Mouse (Mus musculus) left cerebral cortex, adult 8-10 months (tissue): Measurements from ENCODE around the gene Tekt1. TPM values are rescaled to one million over a fixed set of nuclear protein-coding genes. Genes with fewer than 3 reads are reported as not detected.

Source experiments
- DNase-seq, 2 experiments: peaks; one replicate each; pipeline ENCODE4 v3.0.0; 2022; ENCODE audit warnings: low spot score in 2 of 2
- total RNA-seq, 4 experiments: library from RNA; stranded (reverse); gene quantifications; 2 replicates each; pipeline ENCODE4 v1.2.4; 2022

Gene Tekt1
- 1 to 10 TPM; 1.3 to 3.5 (median 2.5) TPM for total RNA-seq

- DNase-seq, result no peak
These were observed at the start of gene Tekt1 for GRCm38 (mm10) chr11:72362347-72362741. Gene Tekt1 (minus strand): TSS chr11:72362442.

GRCm38 (mm10) chr11:72411945-72412344 lies 49.7 kb upstream of the Tekt1 start:
- DNase-seq, result no peak

DNA sequence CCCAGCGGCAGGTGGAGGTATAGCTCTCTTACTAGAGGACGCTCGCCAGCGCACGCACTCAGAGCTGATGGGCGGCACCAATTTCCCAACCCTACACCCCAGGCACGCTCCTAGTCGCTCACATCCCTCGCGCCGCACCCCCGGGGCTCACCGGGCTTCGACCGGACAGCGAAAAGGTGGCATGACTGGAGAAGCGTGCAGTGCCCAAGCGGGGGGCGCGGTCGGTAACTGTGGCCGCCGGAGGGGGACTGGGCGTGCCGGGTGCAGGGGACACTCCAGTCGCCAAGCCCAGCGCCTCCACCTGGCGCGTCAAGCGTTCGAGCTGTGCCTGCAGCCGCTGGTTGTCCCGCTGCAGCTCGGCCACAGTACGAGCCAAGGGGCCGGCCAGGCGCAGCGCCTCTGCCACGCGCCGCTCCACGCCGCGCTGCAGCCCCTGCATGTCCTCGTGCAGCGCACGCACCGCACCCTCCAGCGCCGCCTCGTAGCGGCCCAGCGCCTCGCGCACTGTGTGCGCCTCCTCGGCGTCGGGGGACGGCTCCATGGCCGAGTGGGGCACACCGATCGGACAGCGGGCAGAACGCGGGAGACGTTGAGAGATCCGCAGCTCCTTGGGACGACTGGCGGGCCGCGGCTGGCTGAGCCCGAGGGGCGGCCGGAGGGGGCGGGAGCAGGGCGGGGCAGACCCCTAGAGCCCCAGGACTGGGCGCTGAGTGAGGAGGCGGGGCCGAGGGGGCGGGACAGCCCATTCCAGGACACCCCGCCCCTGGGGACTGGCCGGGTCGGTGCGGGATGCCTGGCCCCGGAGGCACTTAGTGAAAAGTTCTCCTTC lies 49.1 kb upstream of the Tekt1 start, which contains the start of gene Smtnl2:
Gene Smtnl2, minus strand, starts transcription at position 621 of the 829 bp plus-strand sequence.
- peak in 1 of 2 experiments; percentile 18 for DNase-seq

DNA sequence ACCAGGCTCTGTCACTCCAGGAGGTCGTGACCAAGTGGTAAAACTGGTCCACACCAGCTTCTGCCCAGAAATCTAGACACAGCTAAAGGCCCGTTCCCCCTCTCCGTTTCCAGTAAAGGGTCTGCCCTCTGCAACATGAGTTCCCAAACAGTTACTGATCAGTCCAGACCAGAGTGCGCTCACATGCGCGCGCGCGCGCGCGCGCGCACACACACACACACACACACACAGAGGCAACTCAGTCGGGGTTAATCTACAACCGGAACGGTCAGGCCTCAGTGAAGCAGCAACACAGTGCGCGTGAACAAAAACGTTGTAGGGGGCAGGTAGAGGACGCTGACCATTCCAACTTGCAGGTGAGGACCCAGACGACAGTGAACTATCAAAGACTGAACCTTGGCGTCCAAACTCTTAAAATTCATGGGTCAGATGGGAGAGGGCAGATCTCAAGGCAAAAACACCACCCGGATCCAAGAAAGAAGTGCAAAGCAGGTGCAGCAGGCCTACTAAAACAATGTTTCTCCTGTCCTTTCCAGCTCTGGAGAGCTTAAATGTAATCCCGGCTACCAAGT lies 48.4 kb upstream of the Tekt1 start:
- DNase-seq, result no peak

DNA sequence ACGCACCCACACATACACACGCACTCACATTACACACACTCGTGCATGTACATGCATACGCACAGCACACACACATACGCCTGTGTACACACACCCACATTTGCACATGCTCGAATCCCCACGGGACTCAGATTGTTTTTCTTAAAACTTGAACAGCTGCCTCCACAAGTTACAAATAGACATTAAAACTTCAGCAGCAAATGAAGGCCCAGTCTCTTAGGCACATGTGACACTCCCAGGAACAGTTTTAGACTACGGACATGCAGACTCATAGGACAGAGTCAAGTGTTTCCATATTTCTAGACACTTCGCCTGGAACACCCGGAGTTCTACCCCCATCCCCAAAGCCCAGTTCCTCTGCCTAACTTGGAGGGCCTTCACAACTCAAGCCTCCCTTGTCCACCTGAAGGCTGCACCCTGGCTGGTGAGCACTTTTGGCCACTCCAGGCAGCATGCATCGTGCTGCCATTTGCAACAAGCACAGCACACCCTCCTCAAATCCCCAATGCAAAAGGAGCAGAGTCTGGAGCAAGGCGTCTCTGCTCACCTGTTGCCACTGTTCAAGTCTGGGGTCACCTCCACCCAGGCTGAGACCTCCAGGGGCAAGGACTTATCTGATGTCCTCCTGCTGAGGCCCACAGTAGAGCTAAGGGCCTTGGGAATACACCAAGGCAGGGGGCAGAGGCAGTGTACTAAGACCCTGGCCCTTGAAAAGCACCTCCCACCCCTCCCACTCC lies 47.6 kb upstream of the Tekt1 start:
- no peak for DNase-seq

GRCm38 (mm10) chr11:72408451-72409170 lies 46.4 kb upstream of the Tekt1 start:
- no peak for DNase-seq

DNA sequence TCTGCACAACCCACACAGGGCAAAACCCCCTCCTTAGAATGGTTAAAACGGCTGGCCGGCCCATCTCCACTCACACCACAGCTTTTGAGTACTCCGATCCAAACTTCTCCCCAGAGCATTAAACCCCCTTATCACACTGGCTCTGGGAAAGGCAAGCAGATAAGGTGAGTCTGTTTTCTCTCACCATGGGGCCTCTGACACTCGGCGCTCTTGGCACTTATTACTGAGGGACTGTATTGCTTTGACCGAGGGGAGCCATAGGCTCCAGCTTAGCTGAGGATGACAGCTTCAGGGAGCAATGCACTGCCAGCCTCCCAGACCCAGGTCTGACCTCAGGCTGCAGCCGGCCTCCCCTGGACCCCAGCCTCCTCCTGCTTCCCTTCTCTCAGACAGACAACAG lies 45.3 kb upstream of the Tekt1 start:
- no peak for DNase-seq

GRCm38 (mm10) chr11:72407081-72407480 lies 44.8 kb upstream of the Tekt1 start:
- no peak for DNase-seq

- no peak for DNase-seq
These were observed 43.9 kb upstream of the Tekt1 start for GRCm38 (mm10) chr11:72406079-72406675.

GRCm38 (mm10) chr11:72405532-72405931 lies 43.3 kb upstream of the Tekt1 start:
- no peak for DNase-seq

- no peak for DNase-seq
These were observed 40.7 kb upstream of the Tekt1 start for GRCm38 (mm10) chr11:72402969-72403368.

GRCm38 (mm10) chr11:72402017-72402416 lies 39.8 kb upstream of the Tekt1 start:
- DNase-seq, result no peak

GRCm38 (mm10) chr11:72401068-72401467 lies 38.8 kb upstream of the Tekt1 start:
- no peak for DNase-seq

DNA sequence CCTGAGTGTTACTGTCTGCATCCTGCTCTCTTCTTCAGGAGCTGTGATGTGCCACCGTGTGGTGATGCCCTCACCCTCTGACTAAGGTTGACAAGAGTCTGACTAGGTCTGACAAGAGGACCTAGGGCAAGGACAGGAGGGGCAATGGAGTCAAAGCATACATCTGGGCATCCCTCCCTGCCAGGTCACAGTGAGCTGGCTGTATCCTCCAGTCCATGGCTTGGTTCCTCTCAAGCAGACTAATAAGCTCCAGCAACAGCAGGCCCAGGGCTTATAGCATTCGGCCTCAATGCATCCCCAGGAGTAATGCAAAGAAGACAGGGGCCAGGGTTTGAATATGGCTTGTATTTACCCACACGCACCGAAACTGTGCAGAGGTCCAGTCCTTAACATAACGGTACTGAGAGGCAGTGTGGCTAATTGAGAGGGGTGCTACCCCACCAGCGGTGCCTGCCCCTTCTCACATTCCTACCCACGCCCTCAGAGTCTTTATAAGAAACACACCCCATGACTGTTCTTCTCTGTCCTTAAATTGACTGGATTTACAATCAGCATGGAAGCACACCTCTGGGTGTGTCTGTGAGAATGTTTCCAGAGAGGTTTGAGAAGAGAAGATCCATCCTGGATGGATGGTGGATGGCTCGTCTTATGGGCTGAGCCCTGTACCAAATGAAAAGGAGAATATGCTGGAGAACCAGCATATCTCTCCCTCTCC lies 35.7 kb upstream of the Tekt1 start:
- DNase-seq, result no peak

- DNase-seq, result no peak
These were observed 34.8 kb upstream of the Tekt1 start for GRCm38 (mm10) chr11:72397072-72397471.

DNA sequence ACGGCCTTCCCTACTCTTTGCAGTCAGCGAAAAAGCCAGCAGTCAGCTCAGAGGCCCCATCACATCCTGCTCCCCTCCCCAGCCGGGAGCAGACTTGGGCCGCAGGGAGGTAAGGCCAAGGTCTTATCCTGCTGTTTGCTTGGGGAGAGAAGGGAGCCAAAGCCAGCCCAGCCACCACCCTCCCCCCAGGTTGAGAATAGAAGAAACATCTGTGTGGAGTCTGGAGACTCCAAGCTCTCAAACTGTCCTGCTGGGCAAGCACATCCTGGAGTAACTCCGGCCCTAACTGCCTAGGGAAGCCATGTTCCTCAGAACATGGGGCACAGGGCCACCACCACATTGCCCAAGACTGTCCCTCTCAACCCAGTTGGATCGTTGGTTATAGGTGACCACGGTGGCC lies 34.4 kb upstream of the Tekt1 start:
- DNase-seq, result no peak

- no peak for DNase-seq
These were observed 33.4 kb upstream of the Tekt1 start for GRCm38 (mm10) chr11:72395652-72396051.

- DNase-seq, result no peak
These were observed 32.5 kb upstream of the Tekt1 start for GRCm38 (mm10) chr11:72394694-72395093.

GRCm38 (mm10) chr11:72393669-72394068 lies 31.4 kb upstream of the Tekt1 start:
- DNase-seq, result no peak

DNA sequence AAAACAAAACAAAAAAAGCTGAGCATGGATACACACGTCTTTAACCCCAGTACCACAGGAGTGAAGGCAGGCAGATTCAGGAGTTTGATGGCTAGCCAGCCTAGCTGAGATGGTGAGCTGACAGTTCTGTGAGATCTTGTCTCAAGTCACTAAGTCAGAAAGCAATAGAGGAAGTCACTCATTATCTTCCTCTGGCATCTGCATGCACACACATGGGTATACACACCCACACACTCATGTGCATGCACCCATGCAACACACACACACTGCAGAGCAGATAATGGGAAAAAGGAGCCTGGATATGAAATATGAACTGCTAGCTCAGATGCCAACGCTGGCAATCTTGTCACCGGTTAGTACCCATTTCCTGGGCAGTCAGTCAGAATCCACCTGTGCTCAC lies 31.0 kb upstream of the Tekt1 start:
- DNase-seq, result no peak

DNA sequence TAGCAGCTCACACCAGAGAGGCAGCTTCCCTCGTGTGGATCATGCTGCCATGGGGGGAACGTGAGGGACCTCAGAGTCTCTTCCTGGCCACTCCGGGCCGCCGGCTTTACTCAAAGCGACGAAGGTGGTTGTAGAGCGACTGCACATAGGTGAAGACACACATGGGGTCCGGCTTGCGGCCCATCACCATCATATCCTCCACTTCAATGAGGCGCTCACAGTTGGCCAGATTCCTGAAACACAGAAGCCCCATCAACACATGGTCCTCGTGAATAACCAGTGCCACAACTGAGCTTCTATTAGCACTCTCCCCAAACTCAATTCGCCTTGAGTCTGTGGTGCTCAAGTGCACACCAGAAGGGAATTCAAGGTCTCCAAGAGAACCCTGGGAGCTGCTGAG lies 28.9 kb upstream of the Tekt1 start:
- DNase-seq, result no peak
